Mouse (Mus musculus) forebrain, embryonic 13.5 days (tissue): ENCODE data around the gene Spaca3. TPM values are rescaled to one million over a fixed set of nuclear protein-coding genes. Genes with fewer than 3 reads are reported as not detected.

Experiments used
- ATAC-seq: fragments of 200-750 bp; cut with Nextera tagmentation; 2 replicates; pipeline ENCODE4 v1.8.0; 2017
- H3K27ac ChIP-seq: fragments of 300-500 bp; sonication (generic); 2 replicates; pipeline ENCODE4 v1.5.1; 2015; ENCODE audit warnings: inconsistent platforms, mild to moderate bottlenecking, moderate library complexity
- H3K27me3 ChIP-seq: fragments of 300-500 bp; sonication (generic); 2 replicates; pipeline ENCODE4 v1.6.1; 2015; ENCODE audit warnings: mild to moderate bottlenecking, inconsistent platforms
- H3K36me3 ChIP-seq: fragments of 300-500 bp; sonication (generic); 2 replicates; pipeline ENCODE4 v1.6.1; 2015; ENCODE audit warnings: mild to moderate bottlenecking, inconsistent platforms; ENCODE audit not compliant: poor library complexity, severe bottlenecking
- H3K4me1 ChIP-seq: fragments of 300-500 bp; sonication (generic); 2 replicates; pipeline ENCODE4 v1.6.1; 2015; ENCODE audit warnings: inconsistent platforms
- H3K4me2 ChIP-seq: fragments of 300-500 bp; sonication (generic); 2 replicates; pipeline ENCODE4 v1.6.1; 2015; ENCODE audit warnings: inconsistent platforms, mild to moderate bottlenecking, moderate library complexity
- H3K4me3 ChIP-seq: fragments of 300-500 bp; sonication (generic); 2 replicates; pipeline ENCODE4 v1.5.1; 2015; ENCODE audit warnings: mild to moderate bottlenecking, inconsistent platforms
- H3K9ac ChIP-seq: fragments of 300-500 bp; sonication (generic); 2 replicates; pipeline ENCODE4 v1.6.1; 2015; ENCODE audit warnings: mild to moderate bottlenecking, inconsistent platforms
- H3K9me3 ChIP-seq: fragments of 300-500 bp; sonication (generic); replicated peaks from 2 replicates; pipeline ENCODE4 v1.6.1; 2016; ENCODE audit warnings: inconsistent platforms
- WGBS: fragments of 180-500 bp; shearing (Covaris S2); methylation state at CpG from one replicate; pipeline ENCODE4 v1.1.7; 2015; 5-methylcytosine and 5-hydroxymethylcytosine counted together
- polyA plus RNA-seq: library from polyadenylated mRNA; unstranded; fragments of >200 nt; fragmentation: Nextera tagmentation; extraction: Ambion mirVana; gene quantifications from 2 replicates; pipeline ENCODE4 v1.2.1, GENCODE M21; 2015

The Spaca3 gene
- polyA plus RNA-seq, result not detected in 2 replicates

DNA sequence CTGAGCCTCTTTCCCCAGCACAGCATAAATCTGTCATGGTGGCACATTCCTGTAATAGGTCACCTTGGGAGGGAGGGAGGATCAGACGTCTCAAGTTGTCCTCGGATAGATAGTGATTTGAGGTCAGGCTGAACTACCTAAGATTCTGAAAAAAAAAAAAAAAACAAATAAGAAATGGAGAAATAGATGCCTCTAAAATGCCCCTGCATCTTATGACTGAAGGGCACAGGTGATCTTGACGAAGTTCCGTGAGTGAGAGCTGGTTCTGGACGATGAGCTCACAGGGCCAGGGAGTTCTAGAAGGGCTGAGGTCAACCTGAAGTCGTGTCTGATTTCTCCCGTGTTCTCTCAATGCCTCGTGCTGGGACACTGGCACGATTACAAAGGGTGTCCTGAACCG is at the start of gene Spaca3:
Gene Spaca3, plus strand, starts transcription at position 301 of the 400 bp plus-strand sequence.
- Histone ChIP-seq H3K27me3 (no peaks in the 10 kb centered on the region), H3K4me2 (no peak within 1 kb of the TSS), H3K4me1 (peaks cover 4% of the 10 kb centered on the region), H3K9me3 (no peaks in the 10 kb centered on the region), H3K27ac (no peak within 1 kb of the TSS), H3K4me3 (no peak within 1 kb of the TSS), H3K9ac (no peak within 1 kb of the TSS), H3K36me3 (no peaks in the 10 kb centered on the region)
- 78% methylated on average over 10 of the region's 10 CpGs for WGBS
- ATAC-seq, result no peak

DNA sequence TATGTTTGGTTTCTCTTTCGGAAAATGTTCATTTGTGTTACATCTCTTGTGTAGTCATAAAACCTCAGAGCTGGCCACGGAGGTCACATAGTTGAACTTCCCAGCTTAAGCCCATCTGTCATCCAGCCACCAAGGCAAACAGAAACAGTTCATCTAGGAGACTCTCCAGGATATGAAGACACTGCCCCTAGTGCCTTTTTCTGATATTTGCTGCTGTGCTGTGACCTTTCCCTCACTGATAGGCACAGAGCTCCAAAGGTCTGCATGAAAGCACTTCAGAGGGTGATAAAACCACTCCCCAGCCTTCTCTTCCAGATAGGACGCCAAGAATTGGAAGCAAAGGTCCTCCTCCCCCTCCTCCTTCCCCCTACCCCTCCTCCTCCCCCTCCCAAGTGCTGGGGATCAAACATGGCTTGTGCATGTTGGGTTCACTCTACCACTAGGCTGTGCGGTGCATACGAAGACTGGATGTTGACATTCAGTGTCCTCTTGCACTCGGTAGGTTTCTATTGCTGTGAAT is 49.6 kb upstream of the Spaca3 start:
- Histone ChIP-seq H3K27me3 (no peaks in the 10 kb centered on the region), H3K4me3 (no peak overlapping the region), H3K9me3 (no peaks in the 10 kb centered on the region; the same call in 1 of the 2 replicates), H3K27ac (no peak overlapping the region), H3K4me1 (peaks cover 24% of the 10 kb centered on the region), H3K4me2 (no peak overlapping the region), H3K36me3 (peaks cover 12% of the 10 kb centered on the region; the same call in 1 of the 2 replicates), H3K9ac (no peak overlapping the region)
- 77% methylated on average over 6 of the region's 6 CpGs for WGBS
- no peak for ATAC-seq

DNA sequence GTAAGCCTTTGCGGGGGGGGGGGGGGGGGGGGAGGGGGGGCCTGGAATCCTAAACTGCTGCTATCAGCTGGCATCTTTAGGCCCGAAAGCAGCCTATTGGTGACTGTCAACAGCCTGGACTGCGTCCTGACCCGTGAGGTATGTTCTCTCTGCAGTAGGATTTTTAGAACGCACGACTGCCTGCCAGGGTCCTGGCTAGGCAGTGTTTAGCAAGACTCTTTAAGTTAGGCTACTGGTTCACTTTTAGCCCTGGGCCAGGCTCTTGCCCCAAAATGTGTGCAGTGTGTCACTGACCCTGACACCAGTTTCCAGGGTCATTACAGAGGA is 48.5 kb upstream of the Spaca3 start:
- Histone ChIP-seq H3K4me1 (peaks cover 24% of the 10 kb centered on the region), H3K36me3 (peaks cover 22% of the 10 kb centered on the region; the same call in 1 of the 2 replicates), H3K4me3 (peak overlapping the region; percentile 54; the same call in 1 of the 2 replicates), H3K27me3 (no peaks in the 10 kb centered on the region), H3K4me2 (peak overlapping the region; percentile 80), H3K27ac (peak overlapping the region; percentile 57), H3K9ac (peak overlapping the region; percentile 72), H3K9me3 (no peaks in the 10 kb centered on the region; the same call in 1 of the 2 replicates)
- 44% methylated on average over 5 of the region's 6 CpGs for WGBS
- peak; percentile 41; the same call in 1 of the 2 replicates for ATAC-seq

DNA sequence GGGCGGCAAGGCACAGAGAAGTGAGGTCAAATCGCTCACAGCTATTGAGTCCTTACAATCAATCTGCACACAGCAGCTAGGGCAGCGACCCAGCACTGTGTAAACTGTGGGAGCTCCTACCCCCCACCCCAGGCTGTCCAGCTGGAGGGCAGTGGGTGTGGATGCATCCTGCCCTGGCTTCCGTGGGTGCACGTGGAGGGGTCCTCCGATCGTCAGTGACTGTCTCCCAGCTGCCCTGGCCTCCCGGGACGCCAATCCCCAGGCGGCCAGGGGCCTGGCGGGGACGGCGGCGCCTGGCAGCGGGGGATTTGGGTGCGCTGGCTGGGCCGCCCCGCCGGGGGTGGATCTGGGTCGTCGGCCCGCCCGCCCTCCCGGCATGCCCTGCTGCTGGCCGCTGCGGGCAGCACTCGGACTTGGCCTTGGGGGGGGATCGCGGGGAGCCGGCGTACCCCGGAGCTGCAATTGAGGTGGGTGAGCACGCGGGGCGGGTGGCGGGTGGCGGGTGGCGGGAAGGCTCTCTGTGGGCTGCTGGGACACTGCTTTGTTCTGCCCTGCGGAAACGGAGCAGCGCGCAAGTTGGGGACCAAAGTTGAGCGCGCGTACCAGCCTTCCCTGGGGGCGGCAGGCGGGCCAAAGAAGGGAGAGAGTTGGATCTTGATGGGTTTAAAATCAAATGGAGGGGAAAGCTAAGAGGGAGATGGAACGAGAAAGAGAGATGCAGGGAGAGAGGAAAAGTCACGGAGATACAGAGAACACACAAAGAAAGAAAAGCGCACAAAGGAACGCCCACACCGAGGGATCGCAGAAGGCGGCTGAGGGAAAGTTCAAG is 48.0 kb upstream of the Spaca3 start, which contains the start of gene Tmem98:
Gene Tmem98, plus strand, starts transcription at position 183 of the 829 bp plus-strand sequence.
- Histone ChIP-seq H3K27ac (peak within 1 kb of the TSS; percentile 57), H3K9me3 (no peaks in the 10 kb centered on the region; the same call in 1 of the 2 replicates), H3K9ac (peak within 1 kb of the TSS; percentile 72), H3K4me3 (peak within 1 kb of the TSS; percentile 54), H3K36me3 (peaks cover 28% of the 10 kb centered on the region; the same call in 1 of the 2 replicates), H3K4me1 (peaks cover 24% of the 10 kb centered on the region), H3K4me2 (peak within 1 kb of the TSS; percentile 80), H3K27me3 (no peaks in the 10 kb centered on the region)
- peak; percentile 81 for ATAC-seq
- 1% methylated on average over 51 of the region's 54 CpGs for WGBS

DNA sequence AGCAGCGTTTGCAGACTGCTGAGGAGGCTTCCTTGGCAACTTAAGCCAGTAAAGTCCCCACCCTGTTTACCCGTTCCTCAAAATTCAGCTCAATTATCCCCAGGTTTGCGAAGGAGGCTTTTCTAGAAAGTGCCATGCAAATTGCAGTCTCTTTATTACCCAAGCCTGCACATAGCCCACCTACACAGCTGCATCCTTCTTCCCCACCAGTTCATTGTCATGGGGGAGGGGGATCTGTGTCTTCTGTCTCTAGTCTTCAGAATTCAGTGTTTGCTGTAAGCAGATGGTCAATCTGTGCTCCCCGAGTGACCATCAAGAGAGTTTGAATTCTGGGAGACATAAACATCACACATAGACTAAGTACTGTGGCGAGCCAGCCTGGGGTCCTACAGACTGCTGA is 47.0 kb upstream of the Spaca3 start:
- H3K4me3 ChIP-seq, result peak overlapping the region; percentile 54
- ATAC-seq, result no peak
- no peak overlapping the region for H3K27ac ChIP-seq
- 23% methylated on average over 5 of the region's 5 CpGs for whole genome bisulfite sequencing
- H3K9ac ChIP-seq, result peak overlapping the region; percentile 72
- peaks cover 24% of the 10 kb centered on the region for H3K4me1 ChIP-seq
- no peaks in the 10 kb centered on the region for H3K27me3 ChIP-seq
- H3K9me3 ChIP-seq, result no peaks in the 10 kb centered on the region
- H3K36me3 ChIP-seq, result peaks cover 37% of the 10 kb centered on the region
- peak overlapping the region; percentile 80 for H3K4me2 ChIP-seq

DNA sequence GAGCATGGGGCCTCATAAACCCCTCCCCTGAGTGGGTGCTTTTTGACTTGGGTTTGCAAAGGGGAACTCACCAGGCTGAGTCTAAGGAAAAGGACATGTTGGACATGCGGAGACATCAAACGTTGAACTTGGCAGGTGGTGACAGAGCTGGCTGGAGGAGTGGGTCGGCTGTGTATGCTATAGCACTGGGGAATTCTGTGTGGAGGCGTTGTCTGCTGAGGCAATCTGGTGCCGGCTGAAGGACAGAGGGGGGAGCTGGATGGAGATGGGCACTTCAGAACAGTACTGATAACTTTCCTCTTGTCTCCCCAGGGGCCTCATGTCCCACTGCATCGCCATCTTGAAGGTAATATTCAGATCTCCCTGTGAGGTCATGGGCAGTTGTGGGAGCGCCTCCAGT is 42.8 kb upstream of the Spaca3 start:
- H3K4me2 ChIP-seq, result no peak overlapping the region
- 88% methylated on average over 7 of the region's 7 CpGs for WGBS
- no peak overlapping the region for H3K4me3 ChIP-seq
- no peaks in the 10 kb centered on the region for H3K27me3 ChIP-seq
- peaks cover 51% of the 10 kb centered on the region for H3K36me3 ChIP-seq
- no peak overlapping the region for H3K9ac ChIP-seq
- peaks cover 22% of the 10 kb centered on the region for H3K4me1 ChIP-seq
- no peaks in the 10 kb centered on the region for H3K9me3 ChIP-seq
- no peak for ATAC-seq
- H3K27ac ChIP-seq, result no peak overlapping the region

DNA sequence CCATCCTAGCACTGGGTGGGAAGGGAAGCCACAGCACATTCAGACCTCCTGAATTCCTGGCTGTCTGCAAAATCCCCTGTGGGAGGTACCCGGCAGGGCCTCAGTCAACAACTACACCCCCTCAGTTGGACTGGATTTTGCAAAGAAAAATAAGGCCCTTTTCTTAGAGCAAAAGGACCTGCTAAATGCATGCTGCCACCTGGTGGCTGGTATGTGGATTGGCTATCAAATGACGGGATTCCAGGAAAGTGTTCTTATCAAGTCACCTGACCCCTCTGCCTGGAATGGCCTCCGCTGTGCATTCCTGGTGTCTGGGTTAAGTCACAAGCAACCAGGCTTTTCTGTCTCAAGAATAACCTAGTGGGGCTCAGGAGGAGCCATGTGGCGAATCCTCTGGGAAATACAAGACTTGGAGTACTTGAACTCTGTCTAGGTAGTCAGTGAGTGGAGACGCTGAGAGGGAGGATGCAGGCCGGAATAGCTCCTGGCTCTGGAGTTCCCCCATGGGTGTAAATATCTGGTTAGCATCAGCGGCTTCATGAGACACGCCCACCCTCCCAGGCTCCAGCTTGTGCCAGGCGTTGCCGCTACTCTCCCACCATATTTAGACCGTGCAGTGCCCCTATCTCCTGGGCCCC is 40.0 kb upstream of the Spaca3 start:
- Histone ChIP-seq H3K27me3 (no peaks in the 10 kb centered on the region), H3K36me3 (peaks cover 68% of the 10 kb centered on the region), H3K4me2 (no peak overlapping the region), H3K4me3 (no peak overlapping the region), H3K9ac (no peak overlapping the region), H3K9me3 (no peaks in the 10 kb centered on the region), H3K27ac (no peak overlapping the region), H3K4me1 (peaks cover 4% of the 10 kb centered on the region)
- WGBS, result 40% methylated on average over 11 of the region's 11 CpGs
- ATAC-seq, result no peak

DNA sequence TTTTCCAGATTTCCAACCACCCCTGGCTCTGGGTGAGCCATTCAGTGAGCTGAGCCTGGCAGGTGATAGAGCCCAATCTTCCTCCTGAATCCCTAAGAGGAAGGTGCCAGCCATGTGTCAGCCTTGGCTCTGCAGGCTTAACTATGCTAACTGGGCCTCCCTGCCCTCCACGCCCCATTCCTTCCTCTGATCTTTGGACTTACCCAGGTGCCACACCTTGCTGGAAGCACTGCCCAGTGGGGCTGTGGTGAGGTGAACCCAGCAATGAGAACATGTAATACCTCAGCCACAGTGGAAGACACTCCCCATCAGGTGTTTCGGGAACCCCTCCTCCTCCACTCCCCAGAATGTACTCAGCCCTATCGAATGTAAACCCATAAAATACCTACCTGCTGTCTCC is 38.1 kb upstream of the Spaca3 start:
- Histone ChIP-seq H3K4me1 (peaks cover 4% of the 10 kb centered on the region), H3K9ac (no peak overlapping the region), H3K36me3 (peaks cover 51% of the 10 kb centered on the region), H3K27ac (no peak overlapping the region), H3K9me3 (no peaks in the 10 kb centered on the region), H3K4me3 (no peak overlapping the region), H3K4me2 (no peak overlapping the region), H3K27me3 (no peaks in the 10 kb centered on the region)
- 90% methylated on average over 3 of the region's 3 CpGs for WGBS
- ATAC-seq, result no peak

DNA sequence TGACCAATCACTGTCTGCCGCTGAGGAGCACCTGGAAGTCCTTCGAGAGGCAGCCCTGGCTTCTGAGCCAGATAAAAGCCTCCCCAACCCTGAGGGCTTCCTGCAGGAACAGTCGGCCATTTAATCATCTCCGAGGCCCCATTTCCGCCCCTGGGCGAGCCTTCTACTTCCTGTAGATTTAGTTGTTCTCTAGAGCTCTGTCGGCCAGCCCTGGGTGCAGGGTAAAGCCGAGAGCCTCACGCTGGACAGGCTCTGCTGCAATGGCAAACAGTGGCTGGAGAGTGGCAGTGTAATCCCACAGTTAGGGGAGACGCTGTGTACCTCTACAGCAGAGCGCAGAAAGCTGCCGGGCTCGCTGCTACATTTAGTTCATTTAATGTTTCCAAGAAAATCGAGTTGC is 36.9 kb upstream of the Spaca3 start:
- Histone ChIP-seq H3K9ac (no peak overlapping the region), H3K4me1 (peaks cover 4% of the 10 kb centered on the region), H3K27me3 (no peaks in the 10 kb centered on the region), H3K4me2 (no peak overlapping the region), H3K27ac (no peak overlapping the region), H3K4me3 (no peak overlapping the region), H3K9me3 (no peaks in the 10 kb centered on the region), H3K36me3 (peaks cover 41% of the 10 kb centered on the region)
- no peak for ATAC-seq
- WGBS, result 55% methylated on average over 14 of the region's 14 CpGs

DNA sequence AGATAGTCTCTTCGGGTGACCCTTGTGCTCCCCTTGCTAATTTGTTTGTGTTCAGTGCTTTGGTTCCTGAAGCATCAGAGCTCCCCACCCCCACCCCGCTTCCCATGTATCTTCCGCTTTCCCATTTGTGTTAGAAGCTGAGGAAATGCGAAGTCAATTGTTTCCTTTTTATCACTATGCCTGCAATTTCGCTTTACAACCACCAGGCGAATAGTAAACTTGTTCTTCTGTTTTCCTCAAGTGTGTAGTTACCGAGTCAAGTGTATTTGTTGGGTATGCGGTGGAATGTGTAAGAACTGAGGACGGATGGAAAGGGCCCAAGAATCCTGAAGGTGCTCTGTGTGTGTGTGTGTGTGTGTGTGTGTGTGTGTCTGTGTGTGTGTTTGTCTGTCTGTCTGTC is 36.4 kb upstream of the Spaca3 start:
- H3K27me3 ChIP-seq, result no peaks in the 10 kb centered on the region
- H3K36me3 ChIP-seq, result peaks cover 37% of the 10 kb centered on the region
- no peak overlapping the region for H3K4me3 ChIP-seq
- H3K9me3 ChIP-seq, result no peaks in the 10 kb centered on the region
- H3K4me1 ChIP-seq, result peaks cover 4% of the 10 kb centered on the region
- 85% methylated on average over 9 of the region's 9 CpGs for WGBS
- no peak overlapping the region for H3K4me2 ChIP-seq
- no peak for ATAC-seq
- H3K9ac ChIP-seq, result no peak overlapping the region
- H3K27ac ChIP-seq, result no peak overlapping the region

DNA sequence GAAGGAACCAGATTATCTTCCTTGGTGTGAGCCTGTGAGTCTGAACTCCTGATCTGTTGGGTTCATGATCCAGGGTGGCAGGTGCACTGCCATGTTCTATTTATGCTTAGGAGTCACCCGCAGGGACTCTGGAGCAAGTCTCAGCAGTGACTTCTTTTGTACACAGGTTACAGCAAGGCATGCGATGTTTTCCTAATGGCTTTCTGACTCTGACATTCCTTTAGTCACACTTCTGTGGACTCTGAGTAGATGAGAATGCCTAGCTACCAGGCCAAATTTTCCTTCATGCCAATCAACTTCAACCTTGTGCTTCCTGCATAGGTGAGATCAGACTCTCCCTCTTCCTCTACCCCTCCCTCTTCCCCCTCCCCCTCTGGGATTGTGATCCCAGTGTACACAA is 22.8 kb upstream of the Spaca3 start:
- Histone ChIP-seq H3K36me3 (no peaks in the 10 kb centered on the region), H3K9ac (no peak overlapping the region), H3K9me3 (no peaks in the 10 kb centered on the region), H3K4me2 (no peak overlapping the region), H3K27ac (no peak overlapping the region), H3K4me3 (no peak overlapping the region), H3K4me1 (peaks cover 4% of the 10 kb centered on the region; the same call in 1 of the 2 replicates), H3K27me3 (no peaks in the 10 kb centered on the region)
- 92% methylated on average over 2 of the region's 2 CpGs for WGBS
- no peak for ATAC-seq

DNA sequence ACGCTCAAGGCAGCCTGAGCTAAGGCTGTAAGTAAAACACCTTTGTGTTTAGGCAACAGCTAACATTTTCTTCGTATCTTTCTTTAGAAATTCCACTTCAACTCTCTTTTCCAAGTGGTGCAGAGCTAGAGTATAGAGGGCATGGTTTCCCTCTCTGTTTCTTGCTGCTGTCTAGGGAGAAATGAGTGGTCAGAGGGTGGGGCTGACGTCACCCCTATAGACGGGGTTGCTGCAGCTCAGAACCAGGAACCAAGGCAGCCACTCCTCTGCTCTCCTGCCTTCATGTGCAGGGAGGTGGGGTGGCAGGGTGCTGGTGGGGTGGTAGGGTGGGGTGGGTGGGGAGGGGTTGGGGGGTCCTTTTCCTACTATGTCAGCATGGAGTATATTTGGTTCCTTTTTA is 22.3 kb upstream of the Spaca3 start:
- no peaks in the 10 kb centered on the region for H3K36me3 ChIP-seq
- no peaks in the 10 kb centered on the region for H3K9me3 ChIP-seq
- H3K4me1 ChIP-seq, result peaks cover 4% of the 10 kb centered on the region; the same call in 1 of the 2 replicates
- WGBS, result 77% methylated on average over 4 of the region's 4 CpGs
- no peak overlapping the region for H3K9ac ChIP-seq
- no peak overlapping the region for H3K27ac ChIP-seq
- no peaks in the 10 kb centered on the region for H3K27me3 ChIP-seq
- H3K4me3 ChIP-seq, result no peak overlapping the region
- H3K4me2 ChIP-seq, result no peak overlapping the region
- ATAC-seq, result no peak
